Mouse (Mus musculus) retina, adult 2 months (tissue): ENCODE measurements around the gene Sorbs2.

Experiments
- DNase-seq: peaks from one replicate; pipeline ENCODE4 v3.0.0-alpha.2; 2012; ENCODE audit warnings: low read depth, low spot score

The Sorbs2 gene

GRCm38 (mm10) chr8:45621576-45622178 lies 114.1 kb downstream of the Sorbs2 start:
- no peak for DNase-seq

DNA sequence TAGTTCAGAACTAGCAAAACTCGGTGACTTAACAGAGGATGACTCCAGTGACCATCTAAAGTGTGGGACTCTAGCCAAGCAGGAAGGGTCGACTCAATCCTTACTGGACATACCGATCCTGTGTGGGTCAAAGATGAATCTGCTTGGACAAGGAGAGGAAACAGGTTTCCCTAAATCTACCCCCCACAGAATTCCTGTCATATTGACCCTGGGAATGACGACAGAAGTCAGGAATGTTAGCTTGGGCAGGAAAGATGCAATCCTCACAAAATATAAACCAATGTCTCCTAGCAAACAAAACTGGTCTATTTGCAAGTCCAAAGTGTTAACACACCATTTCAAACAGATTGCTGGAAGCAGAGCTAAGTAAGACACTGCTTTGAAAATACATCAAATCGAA lies 118.8 kb downstream of the Sorbs2 start:
- DNase-seq = no peak

- DNase-seq = peak; percentile 72
Observed at GRCm38 (mm10) chr8:45627246-45628241, 120.0 kb downstream of the Sorbs2 start.

- no peak for DNase-seq
Observed at GRCm38 (mm10) chr8:45628421-45629065, 121.0 kb downstream of the Sorbs2 start.

- no peak for DNase-seq
Observed at GRCm38 (mm10) chr8:45629066-45629430, 121.5 kb downstream of the Sorbs2 start.

DNA sequence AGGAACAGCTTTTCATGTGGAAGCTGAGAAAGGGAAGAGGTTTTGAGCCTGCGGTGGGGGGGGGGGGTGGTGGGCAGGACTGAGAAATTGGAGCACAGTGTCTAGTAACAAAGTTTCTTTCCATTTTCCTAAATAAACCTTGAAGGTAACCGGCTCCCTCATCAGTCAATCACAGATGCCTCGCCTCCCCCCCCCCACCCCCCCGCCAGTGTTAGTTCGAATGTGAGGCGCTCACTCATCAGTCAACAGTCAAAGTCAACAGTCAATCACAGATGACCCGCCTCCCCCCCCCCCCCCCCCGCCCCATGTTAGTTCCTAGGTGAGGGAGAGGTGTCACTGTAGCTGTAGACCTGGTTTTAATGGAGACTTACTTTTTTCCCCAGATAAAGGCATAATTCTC lies 123.4 kb downstream of the Sorbs2 start:
- DNase-seq = no peak

GRCm38 (mm10) chr8:45635155-45635554 lies 127.6 kb downstream of the Sorbs2 start:
- no peak for DNase-seq

GRCm38 (mm10) chr8:45637745-45638144 lies 130.2 kb downstream of the Sorbs2 start:
- DNase-seq = no peak

DNA sequence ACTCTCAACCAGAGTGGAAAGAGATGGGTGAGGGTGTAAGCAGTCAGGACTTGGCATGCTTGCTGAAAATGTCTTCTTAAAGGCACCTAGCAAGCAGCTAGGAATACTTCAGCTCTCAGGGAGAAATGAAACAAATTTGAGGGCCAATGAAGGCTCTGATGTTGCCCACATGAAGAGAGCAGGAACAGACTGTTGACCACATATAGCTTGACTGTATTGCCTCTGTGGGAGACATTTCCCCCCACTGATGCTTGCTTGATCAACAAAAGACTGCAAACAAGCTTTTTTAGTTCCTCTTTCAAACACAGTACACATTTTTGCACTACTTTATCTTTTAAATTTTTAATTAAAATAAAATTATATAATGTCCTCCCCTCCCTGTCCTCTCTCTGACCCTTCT lies 131.9 kb downstream of the Sorbs2 start:
- no peak for DNase-seq

DNA sequence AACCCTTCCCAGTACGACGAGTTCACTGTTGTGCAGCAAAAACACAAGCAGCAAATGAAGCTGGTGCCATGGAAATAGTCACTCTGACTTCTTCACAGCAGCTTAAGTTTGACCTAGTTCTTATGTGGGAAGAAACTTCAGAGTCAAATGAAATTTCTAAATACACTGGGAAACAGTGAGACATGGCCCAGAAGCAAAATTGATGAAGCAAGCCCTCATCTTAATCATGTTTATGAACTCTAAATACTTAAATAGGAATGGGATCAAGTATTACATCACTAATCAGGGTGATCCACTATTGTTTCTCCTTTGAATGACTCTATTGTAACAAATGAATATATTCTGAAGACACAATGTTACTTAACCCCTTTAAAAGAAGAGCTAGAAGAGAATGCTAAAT lies 137.1 kb downstream of the Sorbs2 start:
- no peak for DNase-seq

GRCm38 (mm10) chr8:45649063-45649462 lies 141.5 kb downstream of the Sorbs2 start:
- DNase-seq = no peak

DNA sequence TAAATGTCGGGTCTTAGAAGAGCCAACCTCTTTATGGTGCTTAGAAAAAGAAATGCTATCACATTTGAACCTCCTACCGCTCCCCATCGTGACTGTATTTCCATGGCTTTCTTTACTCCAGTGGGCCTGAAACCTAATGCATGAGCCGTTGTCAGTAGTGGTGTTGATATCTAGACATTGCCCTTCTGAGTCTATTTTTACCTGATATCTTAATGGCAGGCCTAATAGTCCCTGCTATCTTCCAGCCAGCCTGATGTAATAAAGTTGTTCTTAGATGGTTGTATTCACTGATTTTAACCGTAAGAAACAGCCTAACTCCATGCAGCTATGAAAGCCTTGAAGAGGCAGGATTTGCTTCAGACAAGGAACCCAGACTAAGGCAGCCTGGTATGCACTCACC lies 142.4 kb downstream of the Sorbs2 start:
- DNase-seq = no peak

DNA sequence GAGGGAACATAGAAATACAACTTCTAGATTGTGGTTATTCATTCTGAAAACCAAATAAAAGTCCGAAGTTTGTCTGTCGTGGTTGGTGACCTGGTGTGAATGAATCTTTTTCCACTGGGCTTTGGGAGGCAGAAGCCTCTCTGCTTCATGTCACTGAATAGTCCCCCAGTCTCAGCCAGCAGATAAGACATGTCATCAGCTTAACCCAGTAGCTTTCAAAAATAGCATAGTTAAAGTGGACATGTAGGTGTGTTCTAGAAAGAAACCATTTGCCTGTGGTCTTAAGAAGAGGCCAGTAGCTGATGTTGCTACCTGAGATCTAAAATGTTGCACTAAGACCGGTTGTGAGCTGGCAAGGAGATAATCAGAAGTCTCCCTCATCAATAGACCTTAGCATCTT lies 150.4 kb downstream of the Sorbs2 start:
- no peak for DNase-seq

GRCm38 (mm10) chr8:45658458-45659325 lies 151.1 kb downstream of the Sorbs2 start:
- no peak for DNase-seq

- DNase-seq = no peak
Observed at GRCm38 (mm10) chr8:45659473-45659872, 151.9 kb downstream of the Sorbs2 start.

- no peak for DNase-seq
Observed at GRCm38 (mm10) chr8:45660570-45660969, 153.0 kb downstream of the Sorbs2 start.

- no peak for DNase-seq
Observed at GRCm38 (mm10) chr8:45661605-45662004, 154.0 kb downstream of the Sorbs2 start.

DNA sequence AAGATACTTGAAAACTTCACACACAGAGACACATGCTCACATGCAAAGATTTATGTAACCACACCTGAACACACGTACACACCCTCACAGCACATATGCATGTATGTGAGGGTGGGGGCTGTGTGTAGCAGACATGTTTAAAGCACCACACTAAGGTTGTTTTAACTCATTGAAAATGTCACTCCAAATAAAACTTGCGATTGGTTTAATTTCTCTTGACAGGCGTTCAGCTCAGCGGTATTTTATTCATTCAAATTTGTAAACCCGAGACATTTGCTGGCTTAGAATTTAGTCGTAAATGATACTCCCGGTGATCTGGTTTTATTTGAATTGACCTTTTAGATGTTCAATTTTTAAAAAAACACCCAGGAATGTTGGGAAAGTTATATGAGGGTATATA lies 158.6 kb downstream of the Sorbs2 start:
- DNase-seq = no peak

GRCm38 (mm10) chr8:45673149-45673548 lies 165.6 kb downstream of the Sorbs2 start:
- no peak for DNase-seq

DNA sequence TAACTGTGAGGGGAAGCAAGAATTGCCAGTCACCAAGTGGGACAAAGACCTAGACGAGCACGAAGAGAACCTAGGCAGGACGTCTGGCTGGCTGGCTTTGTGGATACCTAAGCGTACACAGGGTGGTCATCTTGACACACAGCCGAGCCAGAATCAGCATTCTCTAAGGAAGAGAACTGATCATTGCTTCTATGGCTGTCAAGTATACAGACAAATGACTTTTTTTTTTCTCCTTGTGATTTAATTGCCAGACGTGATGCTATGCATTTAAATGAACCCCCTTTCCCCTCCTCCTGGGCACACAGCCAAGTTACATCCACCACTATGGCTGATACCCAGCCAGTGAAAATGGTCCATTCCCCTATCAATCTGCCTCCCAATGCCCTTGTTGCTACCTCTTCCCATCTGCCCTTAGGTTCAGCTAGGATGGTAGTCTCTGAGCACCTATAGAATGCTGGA lies 168.3 kb downstream of the Sorbs2 start:
- no peak for DNase-seq

DNA sequence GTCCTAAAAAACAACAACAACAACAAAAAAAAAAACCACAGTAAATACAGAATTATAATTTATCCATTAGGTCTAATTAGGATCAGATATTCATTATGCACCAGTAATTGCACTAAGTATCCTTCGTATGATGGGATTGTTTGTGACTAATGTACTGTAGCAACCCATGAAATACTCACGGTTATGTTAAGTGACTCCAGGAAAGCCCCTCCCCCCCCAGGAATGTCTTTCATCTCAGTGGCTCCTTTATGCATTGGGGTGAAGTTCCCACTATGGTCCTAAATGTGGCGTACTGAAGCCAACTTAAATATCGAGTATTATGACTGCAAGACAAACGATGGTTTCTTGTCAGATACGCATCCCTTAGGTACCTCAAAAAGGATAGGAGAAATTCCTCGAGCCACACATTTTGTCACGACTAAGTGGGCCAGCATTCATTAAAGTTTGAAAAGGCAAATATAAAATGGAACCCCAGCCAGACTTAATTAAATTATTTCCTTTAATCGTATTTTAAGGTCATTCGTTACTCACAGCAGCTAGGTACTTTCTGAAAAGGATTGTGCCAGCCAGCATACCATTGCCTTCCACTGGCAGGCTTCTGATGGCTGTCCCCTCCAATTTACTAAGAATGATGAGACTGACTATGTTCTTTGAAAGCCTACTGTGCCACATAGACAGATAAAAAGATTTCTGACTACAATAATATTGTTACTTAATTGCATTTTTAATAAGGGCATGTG lies 169.7 kb downstream of the Sorbs2 start:
- no peak for DNase-seq
